Mouse (Mus musculus): ENCODE results near the gene Bcl7b. TPM values are rescaled to one million over a fixed set of nuclear protein-coding genes. Genes with fewer than 3 reads are reported as not detected.
A peak's percentile ranks its signal among the peaks of the same experiment; 100 is the strongest.

The Bcl7b gene
- polyA plus RNA-seq (2012; rRNA removed) = 22.6 and 22.9 TPM in 2 replicates

GRCm38 (mm10) chr5:135168063-135169062, at the start of gene Bcl7b:
Gene Bcl7b, plus strand, starts transcription at chr5:135168283.
- TF ChIP-seq POLR2A (IDR thresholded peaks at IDR 0.05; ENCODE audit: borderline replicate concordance, extremely low read depth, insufficient read depth, insufficient read length, poor library complexity, severe bottlenecking) (peak; percentile 72), CTCF (IDR thresholded peaks at IDR 0.05; ENCODE audit: borderline replicate concordance, extremely low read depth, insufficient read depth, insufficient read length) (no peak)
- peak; percentile 99 for DNase-seq (ENCODE audit: low read depth)

- peak; percentile 69 for DNase-seq (ENCODE audit: low read depth)
- TF ChIP-seq POLR2A (IDR thresholded peaks at IDR 0.05; ENCODE audit: borderline replicate concordance, extremely low read depth, insufficient read depth, insufficient read length, poor library complexity, severe bottlenecking) (no peak), CTCF (IDR thresholded peaks at IDR 0.05; ENCODE audit: borderline replicate concordance, extremely low read depth, insufficient read depth, insufficient read length) (peak; percentile 73)
Observed at GRCm38 (mm10) chr5:135118589-135119081, 49.4 kb upstream of the Bcl7b start.

GRCm38 (mm10) chr5:135120753-135121152, 47.3 kb upstream of the Bcl7b start:
- TF ChIP-seq CTCF (IDR thresholded peaks at IDR 0.05; ENCODE audit: borderline replicate concordance, extremely low read depth, insufficient read depth, insufficient read length) (no peak), POLR2A (IDR thresholded peaks at IDR 0.05; ENCODE audit: borderline replicate concordance, extremely low read depth, insufficient read depth, insufficient read length, poor library complexity, severe bottlenecking) (no peak)
- DNase-seq (ENCODE audit: low read depth) = peak; percentile 3

GRCm38 (mm10) chr5:135126121-135126520, 42.0 kb upstream of the Bcl7b start:
- DNase-seq (ENCODE audit: low read depth) = no peak

GRCm38 (mm10) chr5:135127669-135128068, 40.4 kb upstream of the Bcl7b start:
- DNase-seq (ENCODE audit: low read depth) = no peak
- TF ChIP-seq POLR2A (IDR thresholded peaks at IDR 0.05; ENCODE audit: borderline replicate concordance, extremely low read depth, insufficient read depth, insufficient read length, poor library complexity, severe bottlenecking) = no peak
- TF ChIP-seq CTCF (IDR thresholded peaks at IDR 0.05; ENCODE audit: borderline replicate concordance, extremely low read depth, insufficient read depth, insufficient read length) = no peak

More at GRCm38 (mm10) chr5:135126121-135126520, 42.0 kb upstream of the Bcl7b start:
- TF ChIP-seq POLR2A (IDR thresholded peaks at IDR 0.05; ENCODE audit: borderline replicate concordance, extremely low read depth, insufficient read depth, insufficient read length, poor library complexity, severe bottlenecking) (no peak), CTCF (IDR thresholded peaks at IDR 0.05; ENCODE audit: borderline replicate concordance, extremely low read depth, insufficient read depth, insufficient read length) (no peak)

- no peak for DNase-seq (ENCODE audit: low read depth)
- no peak for TF ChIP-seq POLR2A (IDR thresholded peaks at IDR 0.05; ENCODE audit: borderline replicate concordance, extremely low read depth, insufficient read depth, insufficient read length, poor library complexity, severe bottlenecking)
- TF ChIP-seq CTCF (IDR thresholded peaks at IDR 0.05; ENCODE audit: borderline replicate concordance, extremely low read depth, insufficient read depth, insufficient read length) = no peak
Observed at GRCm38 (mm10) chr5:135129747-135130146, 38.3 kb upstream of the Bcl7b start.

- DNase-seq (ENCODE audit: low read depth) = peak; percentile 23
- TF ChIP-seq CTCF (IDR thresholded peaks at IDR 0.05; ENCODE audit: borderline replicate concordance, extremely low read depth, insufficient read depth, insufficient read length) = no peak
- TF ChIP-seq POLR2A (IDR thresholded peaks at IDR 0.05; ENCODE audit: borderline replicate concordance, extremely low read depth, insufficient read depth, insufficient read length, poor library complexity, severe bottlenecking) = no peak
Observed at GRCm38 (mm10) chr5:135133736-135134405, 34.2 kb upstream of the Bcl7b start.

GRCm38 (mm10) chr5:135134534-135134933, 33.5 kb upstream of the Bcl7b start:
- TF ChIP-seq POLR2A (IDR thresholded peaks at IDR 0.05; ENCODE audit: borderline replicate concordance, extremely low read depth, insufficient read depth, insufficient read length, poor library complexity, severe bottlenecking) (no peak), CTCF (IDR thresholded peaks at IDR 0.05; ENCODE audit: borderline replicate concordance, extremely low read depth, insufficient read depth, insufficient read length) (peak; percentile 66; the same call in 1 of the 2 replicates)
- DNase-seq (ENCODE audit: low read depth) = peak; percentile 20

- DNase-seq (ENCODE audit: low read depth) = no peak
- no peak for TF ChIP-seq POLR2A (IDR thresholded peaks at IDR 0.05; ENCODE audit: borderline replicate concordance, extremely low read depth, insufficient read depth, insufficient read length, poor library complexity, severe bottlenecking)
- no peak for TF ChIP-seq CTCF (IDR thresholded peaks at IDR 0.05; ENCODE audit: borderline replicate concordance, extremely low read depth, insufficient read depth, insufficient read length)
Observed at GRCm38 (mm10) chr5:135139881-135140280, 28.2 kb upstream of the Bcl7b start.

- no peak for DNase-seq (ENCODE audit: low read depth)
- TF ChIP-seq POLR2A (IDR thresholded peaks at IDR 0.05; ENCODE audit: borderline replicate concordance, extremely low read depth, insufficient read depth, insufficient read length, poor library complexity, severe bottlenecking) (no peak), CTCF (IDR thresholded peaks at IDR 0.05; ENCODE audit: borderline replicate concordance, extremely low read depth, insufficient read depth, insufficient read length) (no peak)
Observed at GRCm38 (mm10) chr5:135144469-135144868, 23.6 kb upstream of the Bcl7b start.

- no peak for TF ChIP-seq CTCF (IDR thresholded peaks at IDR 0.05; ENCODE audit: borderline replicate concordance, extremely low read depth, insufficient read depth, insufficient read length)
- TF ChIP-seq POLR2A (IDR thresholded peaks at IDR 0.05; ENCODE audit: borderline replicate concordance, extremely low read depth, insufficient read depth, insufficient read length, poor library complexity, severe bottlenecking) = no peak
- no peak for DNase-seq (ENCODE audit: low read depth)
Observed at GRCm38 (mm10) chr5:135145532-135145931, 22.6 kb upstream of the Bcl7b start.
